Mouse (Mus musculus): ENCODE measurements around the gene Hand2. TPM values are rescaled to one million over a fixed set of nuclear protein-coding genes. Genes with fewer than 3 reads are reported as not detected.

Gene Hand2
- polyA plus RNA-seq, 1 experiment from 2014 or later, result 0.20 TPM

DNA sequence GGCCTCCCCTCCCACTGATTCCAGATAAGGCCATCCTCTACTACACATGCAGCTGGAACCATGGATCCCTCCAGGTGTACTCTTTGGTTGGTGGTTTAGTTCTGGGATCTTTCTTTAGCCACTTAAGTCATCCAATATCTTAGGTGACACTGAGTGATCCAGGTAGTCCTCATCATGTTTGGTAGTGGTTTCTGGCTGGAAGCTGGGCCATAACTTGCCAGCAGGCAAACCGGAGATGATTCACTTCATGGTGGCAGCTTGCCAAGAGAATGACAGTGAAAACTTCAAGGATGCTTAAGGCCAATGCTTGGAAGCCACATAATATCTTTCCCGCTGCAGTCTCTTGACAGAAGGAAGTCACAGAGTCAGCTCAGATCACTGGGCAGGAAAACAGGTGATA lies 42.1 kb downstream of the Hand2 start:
- WGBS, result 89% methylated on average over 2 of the region's 2 CpGs
- H3K4me3 ChIP-seq (ENCODE audit: low read depth, low read length), result no peak overlapping the region
- H3K27ac ChIP-seq (ENCODE audit: low read depth, low read length), result no peak overlapping the region
- no peaks in the 10 kb centered on the region for H3K27me3 ChIP-seq (ENCODE audit: control insufficient read depth, insufficient read depth, low read length)
- H3K36me3 ChIP-seq (ENCODE audit: control insufficient read depth, insufficient read depth, low read length), result no peaks in the 10 kb centered on the region
- no peaks in the 10 kb centered on the region for H3K4me1 ChIP-seq (ENCODE audit: control insufficient read depth, insufficient read depth, low read length)
- DNase-seq (ENCODE audit: low spot score) (no peak), ATAC-seq (ENCODE audit: insufficient read depth, low FRiP score, low TSS enrichment) (no peak)
- H3K9ac ChIP-seq (ENCODE audit: low read length), result no peak overlapping the region
- H3K4me2 ChIP-seq (ENCODE audit: low read depth), result no peak overlapping the region
- no peaks in the 10 kb centered on the region for H3K9me3 ChIP-seq (ENCODE audit: control insufficient read depth, low read length)

DNA sequence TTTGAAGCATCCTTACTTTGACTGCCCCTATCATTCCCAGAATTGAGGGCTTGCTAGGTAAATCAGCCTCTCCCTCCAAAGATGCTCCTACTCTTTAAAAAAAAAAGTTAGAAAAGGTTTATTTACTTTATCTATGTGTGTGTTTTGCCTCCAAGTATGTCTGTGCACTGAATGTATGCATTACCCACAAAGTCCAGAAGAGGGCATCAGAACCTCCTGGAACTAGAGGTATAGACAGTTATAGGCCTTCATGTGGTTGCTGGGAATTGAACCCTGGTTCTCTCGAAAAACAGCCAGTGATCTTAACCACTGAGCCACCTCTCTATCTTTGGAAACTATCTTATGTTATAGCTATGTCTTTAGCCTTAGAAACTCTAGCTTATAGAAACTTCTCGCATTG lies 53.3 kb downstream of the Hand2 start:
- Histone ChIP-seq H3K36me3 (ENCODE audit: control insufficient read depth, insufficient read depth, low read length) (no peaks in the 10 kb centered on the region), H3K4me1 (ENCODE audit: control insufficient read depth, insufficient read depth, low read length) (no peaks in the 10 kb centered on the region), H3K27me3 (ENCODE audit: control insufficient read depth, insufficient read depth, low read length) (no peaks in the 10 kb centered on the region), H3K27ac (ENCODE audit: low read depth, low read length) (no peak overlapping the region), H3K9ac (ENCODE audit: low read length) (no peak overlapping the region), H3K4me2 (ENCODE audit: low read depth) (no peak overlapping the region), H3K4me3 (ENCODE audit: low read depth, low read length) (no peak overlapping the region), H3K9me3 (ENCODE audit: control insufficient read depth, low read length) (no peaks in the 10 kb centered on the region)
- WGBS, result 91% methylated on average over 2 of the region's 2 CpGs
- ATAC-seq (ENCODE audit: insufficient read depth, low FRiP score, low TSS enrichment) (no peak), DNase-seq (ENCODE audit: low spot score) (no peak)

Other genes starting within 250 kb of the Hand2 start
- 1.5 and 1.9 TPM in 2 replicates for gene Scrg1, start 134.9 kb downstream of the Hand2 start, polyA plus RNA-seq (2014; fragmentation: Nextera tagmentation; extraction: Ambion mirVana)
- 99.4 and 103 TPM in 2 replicates for gene Sap30, start 166.9 kb downstream of the Hand2 start, polyA plus RNA-seq (2014; fragmentation: Nextera tagmentation; extraction: Ambion mirVana)
- gene Hmgb2, start 190.9 kb downstream of the Hand2 start, polyA plus RNA-seq (2014; fragmentation: Nextera tagmentation; extraction: Ambion mirVana), result 388 and 468 TPM in 2 replicates

Measured in neural tube, embryonic 11.5 days (tissue).